Mouse (Mus musculus): ENCODE measurements at regions not wholly inside any gene's neighbourhood (a gene's known extent, or its start where the extent isn't known, plus 50 kb on each side); places are given as distances from the start of the nearest gene placed in this dataset.

GRCm38 (mm10) chr10:118760441-118760840, 109.6 kb downstream of the Dyrk2 start:
- no peak overlapping the region for H3K4me3 ChIP-seq
- no peaks in the 10 kb centered on the region for H3K36me3 ChIP-seq
- H3K4me2 ChIP-seq (replicated peaks): no peak overlapping the region
- no peaks in the 10 kb centered on the region for H3K9me3 ChIP-seq
- no peak for ATAC-seq (ENCODE audit: low FRiP score, low read depth)
- H3K9ac ChIP-seq: no peak overlapping the region
- H3K27me3 ChIP-seq: no peaks in the 10 kb centered on the region
- H3K4me1 ChIP-seq: no peaks in the 10 kb centered on the region
- 70% methylated on average over 8 of the region's 8 CpGs for WGBS
- H3K27ac ChIP-seq: no peak overlapping the region

DNA sequence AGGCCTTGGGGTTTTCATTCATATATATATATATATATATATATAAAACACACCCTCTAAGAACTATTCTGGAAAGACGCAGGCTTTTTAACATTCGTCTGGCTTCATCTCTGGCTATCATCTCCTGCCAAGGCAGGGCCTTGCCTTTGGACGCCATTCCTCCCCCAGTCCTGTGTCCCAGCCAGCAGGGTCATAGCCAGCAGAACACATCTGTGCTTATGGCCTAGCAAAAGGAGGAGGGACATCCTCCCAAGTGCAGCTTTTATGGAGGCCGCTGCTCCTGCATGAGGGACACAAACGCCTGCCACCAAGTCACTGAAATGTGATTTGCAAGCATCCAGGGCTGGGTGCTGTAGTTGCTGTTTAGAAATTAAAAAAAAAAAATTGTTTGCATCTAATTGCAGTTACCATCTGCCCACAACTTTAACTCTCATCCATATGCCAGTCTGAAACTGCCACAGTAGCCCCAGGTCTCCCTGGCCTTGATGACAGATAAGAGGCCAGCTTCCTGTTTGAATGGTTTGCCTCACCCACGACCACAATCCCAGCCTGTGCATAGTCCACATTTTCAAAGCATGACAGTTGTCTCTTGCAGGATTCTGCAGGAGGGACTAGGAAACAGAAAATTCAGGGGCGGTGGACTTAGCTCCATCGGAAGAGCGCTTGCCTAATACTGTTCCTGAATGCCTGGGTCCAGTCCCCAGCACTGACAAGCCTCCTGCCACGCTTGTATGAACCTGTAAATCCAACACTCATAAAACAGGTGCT, 108.7 kb downstream of the Dyrk2 start:
- H3K4me1 ChIP-seq: no peaks in the 10 kb centered on the region
- H3K9me3 ChIP-seq: no peaks in the 10 kb centered on the region
- ATAC-seq (ENCODE audit: low FRiP score, low read depth): no peak
- H3K27ac ChIP-seq: no peak overlapping the region
- no peak overlapping the region for H3K4me3 ChIP-seq
- H3K36me3 ChIP-seq: no peaks in the 10 kb centered on the region
- no peak overlapping the region for H3K9ac ChIP-seq
- H3K4me2 ChIP-seq (replicated peaks): no peak overlapping the region
- 73% methylated on average over 10 of the region's 10 CpGs for WGBS
- no peaks in the 10 kb centered on the region for H3K27me3 ChIP-seq

- ATAC-seq (ENCODE audit: low FRiP score, low read depth): no peak
- H3K4me3 ChIP-seq: no peak overlapping the region
- H3K27me3 ChIP-seq: no peaks in the 10 kb centered on the region
- H3K27ac ChIP-seq: no peak overlapping the region
- no peaks in the 10 kb centered on the region for H3K36me3 ChIP-seq
- no peak overlapping the region for H3K9ac ChIP-seq
- H3K4me1 ChIP-seq: no peaks in the 10 kb centered on the region
- no peaks in the 10 kb centered on the region for H3K9me3 ChIP-seq
- WGBS: 91% methylated on average over 9 of the region's 9 CpGs
- no peak overlapping the region for H3K4me2 ChIP-seq (replicated peaks)
Observed at GRCm38 (mm10) chr10:118765051-118765450, 105.0 kb downstream of the Dyrk2 start.

DNA sequence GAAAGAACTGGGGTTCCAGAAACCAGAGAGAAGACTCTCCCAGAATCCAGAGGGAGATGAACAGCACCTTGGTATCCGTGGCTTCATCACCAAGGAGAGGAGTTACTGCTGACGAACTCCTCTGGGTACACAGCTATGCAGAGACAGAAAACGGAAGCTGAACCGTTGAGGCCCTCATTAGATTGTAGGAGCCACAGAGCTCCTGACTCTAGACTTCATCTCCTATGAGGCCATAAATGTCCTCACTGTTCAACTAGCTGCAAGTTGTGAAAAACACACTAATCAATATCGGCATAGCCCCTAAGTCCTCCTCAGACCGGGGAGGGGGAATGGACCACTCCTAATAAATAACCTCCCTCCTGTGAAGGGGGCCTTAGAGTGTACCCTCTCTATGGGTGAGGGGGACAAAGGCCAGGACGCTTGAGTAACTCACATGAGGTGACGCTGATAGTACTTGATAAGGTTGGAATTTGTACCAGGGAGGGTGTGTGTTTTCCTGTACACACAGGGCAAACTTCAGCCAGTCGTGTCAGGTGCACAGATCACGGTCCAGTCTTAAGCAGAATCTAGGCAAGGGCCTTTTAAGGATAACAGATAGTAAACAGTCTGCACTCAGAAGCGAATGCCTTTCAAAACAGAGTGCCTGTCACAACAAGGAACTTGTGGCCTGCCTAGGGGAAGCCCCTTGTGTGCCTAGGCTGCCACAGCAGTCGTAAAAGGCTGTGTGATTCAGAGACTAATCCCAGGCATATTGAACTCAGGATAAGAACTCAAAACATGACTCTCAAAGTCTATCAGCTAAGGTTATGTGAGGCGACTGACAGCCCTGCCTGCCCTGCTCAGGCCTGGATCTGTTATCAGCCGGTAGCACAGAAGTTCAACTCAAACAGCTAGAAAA, 104.2 kb downstream of the Dyrk2 start:
- Histone ChIP-seq H3K36me3 (no peaks in the 10 kb centered on the region), H3K27ac (no peak overlapping the region), H3K4me3 (no peak overlapping the region), H3K27me3 (no peaks in the 10 kb centered on the region), H3K9ac (no peak overlapping the region), H3K4me2 (replicated peaks) (no peak overlapping the region), H3K4me1 (no peaks in the 10 kb centered on the region), H3K9me3 (no peaks in the 10 kb centered on the region)
- WGBS: 53% methylated on average over 14 of the region's 14 CpGs
- ATAC-seq (ENCODE audit: low FRiP score, low read depth): no peak

- H3K4me3 ChIP-seq: no peak overlapping the region
- H3K36me3 ChIP-seq: no peaks in the 10 kb centered on the region
- H3K9me3 ChIP-seq: no peaks in the 10 kb centered on the region
- H3K27ac ChIP-seq: no peak overlapping the region
- no peak overlapping the region for H3K4me2 ChIP-seq (replicated peaks)
- H3K27me3 ChIP-seq: no peaks in the 10 kb centered on the region
- ATAC-seq (ENCODE audit: low FRiP score, low read depth): no peak
- H3K9ac ChIP-seq: no peak overlapping the region
- no peaks in the 10 kb centered on the region for H3K4me1 ChIP-seq
- 81% methylated on average over 7 of the region's 7 CpGs for WGBS
Observed at GRCm38 (mm10) chr10:118766826-118767225, 103.2 kb downstream of the Dyrk2 start.

DNA sequence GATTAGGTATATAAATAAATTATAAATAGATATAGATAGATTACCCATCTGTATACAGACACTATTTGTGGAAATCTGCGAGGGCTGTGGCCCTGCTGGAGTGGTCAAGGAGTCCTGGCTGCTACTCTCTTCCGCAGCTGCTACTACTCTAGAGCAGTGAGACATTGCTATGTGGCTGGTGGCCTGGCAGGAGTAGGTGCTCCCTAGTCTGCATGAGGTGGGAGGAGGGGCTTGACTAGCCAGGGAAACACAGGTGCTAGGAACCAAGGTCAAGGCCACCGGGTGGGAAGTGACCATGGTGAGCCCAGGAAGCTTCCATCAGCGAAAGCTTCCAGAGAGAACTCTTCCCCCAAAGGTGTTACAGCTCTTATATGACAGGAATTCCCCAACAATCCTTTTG, 100.3 kb downstream of the Dyrk2 start:
- H3K36me3 ChIP-seq: no peaks in the 10 kb centered on the region
- no peak overlapping the region for H3K27ac ChIP-seq
- ATAC-seq (ENCODE audit: low FRiP score, low read depth): no peak
- H3K9me3 ChIP-seq: no peaks in the 10 kb centered on the region
- no peak overlapping the region for H3K4me2 ChIP-seq (replicated peaks)
- WGBS: 91% methylated on average over 4 of the region's 4 CpGs
- no peaks in the 10 kb centered on the region for H3K4me1 ChIP-seq
- H3K9ac ChIP-seq: no peak overlapping the region
- no peaks in the 10 kb centered on the region for H3K27me3 ChIP-seq
- no peak overlapping the region for H3K4me3 ChIP-seq

GRCm38 (mm10) chr10:118778656-118779055, 91.4 kb downstream of the Dyrk2 start:
- no peaks in the 10 kb centered on the region for H3K27me3 ChIP-seq
- 0 out of 2 replicates have a peak, but pooled peaks cover 3% of the 10 kb centered on the region for H3K4me1 ChIP-seq
- H3K36me3 ChIP-seq: no peaks in the 10 kb centered on the region
- H3K27ac ChIP-seq: no peak overlapping the region
- no peak overlapping the region for H3K4me2 ChIP-seq (replicated peaks)
- 93% methylated on average over 10 of the region's 10 CpGs for WGBS
- ATAC-seq (ENCODE audit: low FRiP score, low read depth): no peak
- no peak overlapping the region for H3K4me3 ChIP-seq
- H3K9ac ChIP-seq: no peak overlapping the region
- no peaks in the 10 kb centered on the region for H3K9me3 ChIP-seq

GRCm38 (mm10) chr10:118780831-118781569, 89.0 kb downstream of the Dyrk2 start:
- H3K27ac ChIP-seq: no peak overlapping the region
- whole genome bisulfite sequencing: 83% methylated on average over 10 of the region's 10 CpGs
- no peak overlapping the region for H3K4me3 ChIP-seq
- H3K27me3 ChIP-seq: no peaks in the 10 kb centered on the region
- H3K4me1 ChIP-seq: 0 out of 2 replicates have a peak, but pooled peaks cover 3% of the 10 kb centered on the region
- no peaks in the 10 kb centered on the region for H3K9me3 ChIP-seq
- no peak for ATAC-seq (ENCODE audit: low FRiP score, low read depth)
- no peak overlapping the region for H3K9ac ChIP-seq
- no peaks in the 10 kb centered on the region for H3K36me3 ChIP-seq
- H3K4me2 ChIP-seq (replicated peaks): no peak overlapping the region

DNA sequence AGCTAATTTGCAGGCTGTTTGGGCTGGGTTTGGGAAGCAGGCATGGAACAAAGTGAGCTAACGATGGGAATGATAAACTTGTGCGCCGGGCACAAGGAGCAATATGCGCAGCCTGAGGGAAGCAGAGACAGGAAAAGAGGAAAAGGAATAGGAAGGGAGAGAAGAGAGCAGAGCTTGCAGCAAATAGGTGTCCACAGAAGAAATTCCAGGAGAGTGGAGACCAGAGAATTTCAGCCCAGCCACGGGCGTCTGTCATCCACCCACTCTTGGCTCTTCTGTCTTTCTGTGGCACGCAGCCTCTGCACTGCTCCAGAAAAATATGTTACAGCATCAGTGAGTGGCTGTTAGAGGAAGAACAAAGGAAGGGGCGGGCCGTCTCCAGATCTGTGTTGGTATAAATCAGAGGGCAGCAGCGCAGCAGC, 88.2 kb downstream of the Dyrk2 start:
- Histone ChIP-seq H3K4me1 (0 out of 2 replicates have a peak, but pooled peaks cover 3% of the 10 kb centered on the region), H3K4me2 (replicated peaks) (no peak overlapping the region), H3K27ac (no peak overlapping the region), H3K36me3 (no peaks in the 10 kb centered on the region), H3K4me3 (no peak overlapping the region), H3K9ac (no peak overlapping the region), H3K27me3 (no peaks in the 10 kb centered on the region), H3K9me3 (no peaks in the 10 kb centered on the region)
- ATAC-seq (ENCODE audit: low FRiP score, low read depth): no peak
- 71% methylated on average over 10 of the region's 10 CpGs for WGBS

DNA sequence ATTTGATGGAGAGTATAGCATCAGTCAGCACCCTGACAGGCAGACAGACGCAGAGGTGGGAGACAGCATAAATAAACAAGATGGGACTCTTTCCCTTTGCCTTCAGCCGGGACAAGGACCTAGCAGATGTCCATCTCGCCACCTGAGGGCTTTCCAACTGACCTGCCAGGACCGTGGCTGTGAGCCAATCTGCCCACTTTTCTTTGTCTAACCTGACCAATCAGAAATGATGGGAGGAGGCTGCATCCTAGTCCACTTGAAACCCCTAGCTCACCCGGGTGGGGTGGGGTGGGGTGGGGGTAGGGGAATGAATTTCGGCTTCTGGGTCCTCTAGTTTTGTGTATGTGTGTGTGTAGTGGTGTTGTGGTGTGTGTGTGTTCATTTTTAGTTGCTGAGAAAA, 87.4 kb downstream of the Dyrk2 start:
- H3K36me3 ChIP-seq: no peaks in the 10 kb centered on the region
- no peaks in the 10 kb centered on the region for H3K9me3 ChIP-seq
- H3K9ac ChIP-seq: no peak overlapping the region
- H3K4me3 ChIP-seq: no peak overlapping the region
- H3K27me3 ChIP-seq: no peaks in the 10 kb centered on the region
- no peak for ATAC-seq (ENCODE audit: low FRiP score, low read depth)
- 0 out of 2 replicates have a peak, but pooled peaks cover 3% of the 10 kb centered on the region for H3K4me1 ChIP-seq
- 75% methylated on average over 6 of the region's 6 CpGs for WGBS
- no peak overlapping the region for H3K4me2 ChIP-seq (replicated peaks)
- H3K27ac ChIP-seq: no peak overlapping the region

- Histone ChIP-seq H3K27me3 (no peaks in the 10 kb centered on the region), H3K27ac (no peak overlapping the region), H3K36me3 (no peaks in the 10 kb centered on the region), H3K9ac (no peak overlapping the region), H3K4me1 (no peaks in the 10 kb centered on the region), H3K9me3 (no peaks in the 10 kb centered on the region), H3K4me2 (replicated peaks) (no peak overlapping the region), H3K4me3 (no peak overlapping the region)
- no peak for ATAC-seq (ENCODE audit: low FRiP score, low read depth)
- WGBS: 91% methylated on average over 8 of the region's 8 CpGs
Observed at GRCm38 (mm10) chr10:118787280-118787690, 82.7 kb downstream of the Dyrk2 start.

Data from limb, embryonic 13.5 days (tissue).